Mouse (Mus musculus): Measurements from ENCODE around the gene Igf2bp1. TPM values are rescaled to one million over a fixed set of nuclear protein-coding genes. Genes with fewer than 3 reads are reported as not detected.

The Igf2bp1 gene
- polyA plus RNA-seq, 1 experiment from 2014 or later: 92.9 TPM

DNA sequence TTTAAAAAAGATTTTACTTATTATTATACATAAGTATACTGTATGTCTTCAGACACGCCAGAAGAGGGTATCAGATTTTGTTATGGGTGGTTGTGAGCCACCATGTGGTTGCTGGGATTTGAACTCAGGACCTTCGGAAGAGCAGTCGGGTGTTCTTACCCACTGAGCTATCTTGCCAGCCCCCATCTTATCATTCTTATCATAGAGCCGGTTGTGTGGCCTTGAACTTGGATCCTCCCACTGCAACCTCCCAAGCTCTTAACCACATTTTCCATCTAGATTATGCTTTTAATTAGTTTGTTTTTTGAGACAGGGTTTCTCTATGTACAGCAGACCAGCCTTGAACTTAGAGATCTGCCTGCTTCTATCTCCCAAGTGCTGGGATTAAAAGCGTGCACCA is 31.8 kb upstream of the Igf2bp1 start:
- WGBS: 94% methylated on average over 5 of the region's 5 CpGs
- DNase-seq (ENCODE audit: low spot score, missing footprints) (no peak), ATAC-seq (ENCODE audit: low FRiP score) (no peak)
- H3K4me1 ChIP-seq (ENCODE audit: control insufficient read depth, insufficient read depth, low read length): peaks cover 7% of the 10 kb centered on the region
- no peak overlapping the region for H3K9ac ChIP-seq (ENCODE audit: low read length)
- no peak overlapping the region for H3K4me2 ChIP-seq
- no peak overlapping the region for H3K27ac ChIP-seq (ENCODE audit: low read depth, low read length)
- H3K27me3 ChIP-seq (ENCODE audit: control insufficient read depth, insufficient read depth, low read length): no peaks in the 10 kb centered on the region
- H3K4me3 ChIP-seq (ENCODE audit: low read depth, low read length): no peak overlapping the region
- H3K9me3 ChIP-seq (ENCODE audit: control insufficient read depth, low read length): no peaks in the 10 kb centered on the region
- H3K36me3 ChIP-seq (ENCODE audit: control insufficient read depth, insufficient read depth, low read length): no peaks in the 10 kb centered on the region; the same call in 1 of the 2 replicates

DNA sequence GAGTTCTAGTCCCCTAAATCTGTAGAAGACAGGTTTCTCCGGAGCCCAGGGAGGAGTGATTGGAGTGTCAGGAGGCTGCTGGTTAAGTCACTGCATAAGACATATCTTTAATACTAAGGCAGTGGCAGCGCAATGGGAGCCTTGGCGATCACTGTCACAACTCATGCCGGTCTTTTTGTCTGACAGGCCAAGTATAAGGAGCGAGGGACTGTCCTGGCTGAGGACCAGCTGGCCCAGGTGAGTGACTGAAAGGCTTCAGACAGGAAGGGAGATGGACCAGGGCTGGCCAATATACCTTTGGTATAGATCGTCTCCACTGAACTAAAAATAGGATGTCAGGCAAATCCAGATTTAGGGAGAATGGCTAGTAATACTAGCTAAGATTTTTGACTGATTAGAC is 29.4 kb upstream of the Igf2bp1 start:
- no peak for DNase-seq (ENCODE audit: low spot score, missing footprints)
- H3K36me3 ChIP-seq (ENCODE audit: control insufficient read depth, insufficient read depth, low read length): no peaks in the 10 kb centered on the region; the same call in 1 of the 2 replicates
- H3K4me2 ChIP-seq: peak overlapping the region; percentile 90
- no peaks in the 10 kb centered on the region for H3K9me3 ChIP-seq (ENCODE audit: control insufficient read depth, low read length)
- peak overlapping the region; percentile 87 for H3K4me3 ChIP-seq (ENCODE audit: low read depth, low read length)
- H3K27ac ChIP-seq (ENCODE audit: low read depth, low read length): no peak overlapping the region; the same call in 1 of the 2 replicates
- peak; percentile 38; the same call in 1 of the 2 replicates for ATAC-seq (ENCODE audit: low FRiP score)
- no peaks in the 10 kb centered on the region for H3K27me3 ChIP-seq (ENCODE audit: control insufficient read depth, insufficient read depth, low read length)
- 14% methylated on average over 6 of the region's 6 CpGs for WGBS
- H3K4me1 ChIP-seq (ENCODE audit: control insufficient read depth, insufficient read depth, low read length): peaks cover 7% of the 10 kb centered on the region
- H3K9ac ChIP-seq (ENCODE audit: low read length): peak overlapping the region; percentile 76

DNA sequence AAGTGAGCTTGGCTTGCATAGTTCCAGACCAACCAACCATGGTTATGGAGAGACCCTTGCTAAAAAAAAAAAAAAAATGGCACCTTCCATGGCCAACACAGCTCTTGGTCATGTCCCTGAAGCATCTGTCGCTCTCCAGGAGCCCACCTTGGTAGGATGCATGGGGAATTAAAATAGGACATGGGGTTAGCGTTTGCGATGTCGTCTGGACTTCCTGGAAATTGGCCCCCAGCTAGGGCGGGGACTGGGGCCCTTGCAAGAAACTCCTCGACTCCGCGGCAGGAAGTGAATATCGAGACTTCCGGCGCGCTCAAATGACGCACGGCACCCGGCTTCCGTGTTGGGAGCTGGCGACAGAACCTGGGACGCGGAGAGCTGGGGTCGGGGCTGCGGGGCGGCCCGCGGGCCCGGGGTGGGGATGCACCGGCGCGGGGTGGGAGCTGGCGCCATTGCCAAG is 28.9 kb upstream of the Igf2bp1 start, which contains the start of gene Snf8:
Gene Snf8 (plus strand): TSS at position 290 of the 457 bp plus-strand sequence.
- H3K4me2 ChIP-seq: peak within 1 kb of the TSS; percentile 90
- peak; percentile 100 for DNase-seq (ENCODE audit: low spot score, missing footprints)
- ATAC-seq (ENCODE audit: low FRiP score): peak; percentile 74
- H3K9me3 ChIP-seq (ENCODE audit: control insufficient read depth, low read length): no peaks in the 10 kb centered on the region
- H3K9ac ChIP-seq (ENCODE audit: low read length): peak within 1 kb of the TSS; percentile 76
- H3K27ac ChIP-seq (ENCODE audit: low read depth, low read length): peak within 1 kb of the TSS; percentile 35; the same call in 1 of the 2 replicates
- H3K36me3 ChIP-seq (ENCODE audit: control insufficient read depth, insufficient read depth, low read length): no peaks in the 10 kb centered on the region; the same call in 1 of the 2 replicates
- peak within 1 kb of the TSS; percentile 87 for H3K4me3 ChIP-seq (ENCODE audit: low read depth, low read length)
- H3K27me3 ChIP-seq (ENCODE audit: control insufficient read depth, insufficient read depth, low read length): no peaks in the 10 kb centered on the region
- H3K4me1 ChIP-seq (ENCODE audit: control insufficient read depth, insufficient read depth, low read length): peaks cover 7% of the 10 kb centered on the region
- WGBS: under 1% methylated on average over 29 of the region's 29 CpGs

DNA sequence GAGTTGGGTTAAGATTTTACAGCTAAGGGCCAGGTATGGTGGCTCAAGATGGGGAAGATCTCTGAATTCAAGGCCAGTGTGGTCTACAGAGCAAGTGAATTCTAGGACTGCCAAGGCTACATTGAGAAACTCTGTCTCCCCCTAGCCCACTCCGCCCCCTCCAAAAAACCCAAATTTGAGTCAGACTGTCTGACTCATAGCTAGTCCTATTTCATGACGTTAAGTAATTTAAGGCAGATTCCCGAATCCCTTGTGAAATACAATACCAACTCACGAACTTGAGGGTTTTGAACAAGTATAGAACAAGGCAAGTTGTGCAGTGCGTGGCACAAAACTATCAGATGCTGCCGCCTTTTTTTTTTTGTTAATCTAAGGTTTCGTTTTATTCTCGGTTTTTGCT is 28.4 kb upstream of the Igf2bp1 start:
- Histone ChIP-seq H3K9ac (ENCODE audit: low read length) (peak overlapping the region; percentile 76; the same call in 1 of the 2 replicates), H3K4me3 (ENCODE audit: low read depth, low read length) (peak overlapping the region; percentile 87), H3K27ac (ENCODE audit: low read depth, low read length) (no peak overlapping the region), H3K4me2 (peak overlapping the region; percentile 90), H3K4me1 (ENCODE audit: control insufficient read depth, insufficient read depth, low read length) (peaks cover 7% of the 10 kb centered on the region), H3K9me3 (ENCODE audit: control insufficient read depth, low read length) (no peaks in the 10 kb centered on the region), H3K36me3 (ENCODE audit: control insufficient read depth, insufficient read depth, low read length) (no peaks in the 10 kb centered on the region; the same call in 1 of the 2 replicates), H3K27me3 (ENCODE audit: control insufficient read depth, insufficient read depth, low read length) (no peaks in the 10 kb centered on the region)
- ATAC-seq (ENCODE audit: low FRiP score): no peak
- peak; percentile 83 for DNase-seq (ENCODE audit: low spot score, missing footprints)
- WGBS: 54% methylated on average over 8 of the region's 8 CpGs

DNA sequence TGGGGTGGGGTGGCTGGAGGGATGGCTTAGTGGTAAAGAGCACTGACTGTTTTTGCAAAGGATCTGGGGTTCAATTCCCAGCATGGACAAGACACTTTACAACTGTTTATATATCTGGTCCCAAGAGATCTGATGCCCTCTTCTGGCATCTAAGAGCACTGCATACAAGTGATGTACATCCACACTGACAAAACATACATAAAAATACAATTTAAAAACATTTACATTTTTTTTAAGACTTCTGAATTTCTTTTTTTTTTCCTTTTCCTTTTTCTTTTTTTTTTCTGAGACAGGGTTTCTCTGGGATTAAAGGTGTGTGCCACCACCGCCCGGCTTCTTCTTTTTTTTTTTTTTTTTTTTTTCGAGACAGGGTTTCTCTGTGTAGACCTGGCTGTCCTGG is 27.5 kb upstream of the Igf2bp1 start:
- Histone ChIP-seq H3K9me3 (ENCODE audit: control insufficient read depth, low read length) (no peaks in the 10 kb centered on the region), H3K9ac (ENCODE audit: low read length) (no peak overlapping the region), H3K27me3 (ENCODE audit: control insufficient read depth, insufficient read depth, low read length) (no peaks in the 10 kb centered on the region), H3K4me1 (ENCODE audit: control insufficient read depth, insufficient read depth, low read length) (peaks cover 7% of the 10 kb centered on the region), H3K4me2 (no peak overlapping the region), H3K27ac (ENCODE audit: low read depth, low read length) (no peak overlapping the region), H3K36me3 (ENCODE audit: control insufficient read depth, insufficient read depth, low read length) (no peaks in the 10 kb centered on the region), H3K4me3 (ENCODE audit: low read depth, low read length) (no peak overlapping the region)
- no peak for ATAC-seq (ENCODE audit: low FRiP score)
- peak; percentile 84 for DNase-seq (ENCODE audit: low spot score, missing footprints)
- WGBS: 100% methylated on average over 2 of the region's 3 CpGs

DNA sequence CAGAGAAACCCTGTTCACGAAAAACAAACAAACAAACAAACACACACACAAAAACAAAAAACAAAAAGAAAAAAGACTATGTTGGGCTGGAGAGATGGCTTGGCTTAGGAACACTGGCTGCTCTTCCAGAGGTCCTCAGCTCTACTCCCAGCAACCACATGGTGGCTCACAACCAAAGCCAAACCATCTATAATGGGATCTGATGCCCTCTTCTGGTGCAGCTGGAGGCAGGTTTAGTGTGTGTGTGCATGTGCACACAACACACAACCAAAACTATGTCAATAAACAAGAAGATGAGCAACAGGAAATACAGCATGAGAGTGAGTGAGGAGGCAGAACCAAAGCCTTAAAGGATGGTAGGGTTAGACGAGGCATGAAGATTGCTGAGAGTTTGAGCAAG is 26.0 kb upstream of the Igf2bp1 start:
- no peaks in the 10 kb centered on the region for H3K36me3 ChIP-seq (ENCODE audit: control insufficient read depth, insufficient read depth, low read length)
- H3K9me3 ChIP-seq (ENCODE audit: control insufficient read depth, low read length): no peaks in the 10 kb centered on the region
- DNase-seq (ENCODE audit: low spot score, missing footprints): no peak
- H3K9ac ChIP-seq (ENCODE audit: low read length): no peak overlapping the region
- H3K27me3 ChIP-seq (ENCODE audit: control insufficient read depth, insufficient read depth, low read length): no peaks in the 10 kb centered on the region
- no peak overlapping the region for H3K27ac ChIP-seq (ENCODE audit: low read depth, low read length)
- H3K4me2 ChIP-seq: no peak overlapping the region
- no peak for ATAC-seq (ENCODE audit: low FRiP score)
- H3K4me3 ChIP-seq (ENCODE audit: low read depth, low read length): no peak overlapping the region
- WGBS: 80% methylated on average over 2 of the region's 2 CpGs
- H3K4me1 ChIP-seq (ENCODE audit: control insufficient read depth, insufficient read depth, low read length): peaks cover 7% of the 10 kb centered on the region

DNA sequence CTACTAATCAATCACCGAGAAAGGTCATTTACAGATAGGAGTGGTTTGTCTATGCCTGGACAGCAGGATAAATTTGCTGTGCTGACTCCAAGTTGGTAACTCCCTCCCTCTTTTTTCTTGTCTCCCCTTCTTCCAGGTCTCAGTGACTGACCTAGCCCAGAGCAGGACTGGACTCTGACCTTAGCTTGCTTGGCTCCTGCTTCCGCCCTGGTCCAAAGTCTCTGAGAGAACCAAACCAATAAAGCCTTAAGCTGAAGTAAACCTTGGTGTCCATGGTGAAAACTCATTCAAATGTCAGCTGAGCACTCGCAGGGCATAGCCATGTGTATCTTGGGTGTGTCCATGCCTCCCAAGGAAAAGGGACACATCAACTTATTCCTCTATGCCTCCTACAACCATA is 24.8 kb upstream of the Igf2bp1 start:
- peak; percentile 67 for DNase-seq (ENCODE audit: low spot score, missing footprints)
- Histone ChIP-seq H3K27me3 (ENCODE audit: control insufficient read depth, insufficient read depth, low read length) (no peaks in the 10 kb centered on the region), H3K4me3 (ENCODE audit: low read depth, low read length) (no peak overlapping the region), H3K9me3 (ENCODE audit: control insufficient read depth, low read length) (no peaks in the 10 kb centered on the region), H3K9ac (ENCODE audit: low read length) (no peak overlapping the region), H3K27ac (ENCODE audit: low read depth, low read length) (no peak overlapping the region), H3K4me1 (ENCODE audit: control insufficient read depth, insufficient read depth, low read length) (peaks cover 6% of the 10 kb centered on the region), H3K36me3 (ENCODE audit: control insufficient read depth, insufficient read depth, low read length) (no peaks in the 10 kb centered on the region), H3K4me2 (no peak overlapping the region)
- WGBS: 89% methylated on average over 3 of the region's 3 CpGs
- ATAC-seq (ENCODE audit: low FRiP score): no peak

DNA sequence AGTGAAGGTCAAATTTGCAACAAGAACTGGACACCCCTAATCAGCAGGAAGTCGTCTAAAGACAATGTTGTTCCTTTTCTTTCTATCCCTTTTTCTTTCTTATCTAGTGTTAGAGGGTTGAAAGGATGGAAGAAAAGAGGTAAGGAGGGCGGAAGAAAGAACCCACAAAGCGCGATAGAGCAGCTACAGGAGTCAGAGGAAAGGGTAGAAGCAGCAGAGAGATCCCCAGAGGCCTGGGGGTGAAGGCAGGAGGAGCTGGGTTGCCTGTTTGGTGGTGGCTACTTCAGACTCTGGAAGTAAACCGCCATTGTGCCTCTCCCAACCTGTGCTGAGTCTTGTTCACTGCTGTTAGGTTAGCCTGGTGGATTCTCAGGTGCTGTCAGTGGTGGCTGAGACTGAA is 22.4 kb upstream of the Igf2bp1 start:
- Histone ChIP-seq H3K27me3 (ENCODE audit: control insufficient read depth, insufficient read depth, low read length) (no peaks in the 10 kb centered on the region), H3K9me3 (ENCODE audit: control insufficient read depth, low read length) (no peaks in the 10 kb centered on the region), H3K4me1 (ENCODE audit: control insufficient read depth, insufficient read depth, low read length) (no peaks in the 10 kb centered on the region), H3K9ac (ENCODE audit: low read length) (no peak overlapping the region), H3K4me3 (ENCODE audit: low read depth, low read length) (no peak overlapping the region), H3K36me3 (ENCODE audit: control insufficient read depth, insufficient read depth, low read length) (no peaks in the 10 kb centered on the region), H3K4me2 (no peak overlapping the region), H3K27ac (ENCODE audit: low read depth, low read length) (no peak overlapping the region)
- no peak for ATAC-seq (ENCODE audit: low FRiP score)
- peak; percentile 75 for DNase-seq (ENCODE audit: low spot score, missing footprints)
- 65% methylated on average over 5 of the region's 5 CpGs for WGBS

DNA sequence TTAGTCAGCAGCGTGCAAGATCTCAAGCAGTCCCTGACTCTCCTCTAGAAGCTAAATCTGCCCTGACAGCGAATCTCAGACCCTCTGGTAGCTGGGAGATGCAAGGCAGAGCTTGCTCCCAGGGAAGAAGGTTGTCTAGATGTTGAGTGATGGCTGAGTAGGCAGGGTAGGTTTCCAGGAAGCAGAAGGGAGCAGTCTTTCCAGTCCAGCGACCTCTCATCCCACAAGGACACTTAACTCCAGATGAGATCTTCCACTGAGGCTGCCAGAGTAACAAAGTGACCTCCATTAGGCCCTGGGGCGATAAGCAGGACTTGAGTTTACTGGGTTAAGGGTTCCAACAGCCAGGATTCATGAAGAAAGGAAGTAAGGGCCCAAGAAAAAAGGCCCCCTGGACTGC is 14.9 kb upstream of the Igf2bp1 start:
- DNase-seq (ENCODE audit: low spot score, missing footprints) (peak; percentile 61), ATAC-seq (ENCODE audit: low FRiP score) (no peak)
- 88% methylated on average over 4 of the region's 4 CpGs for WGBS
- Histone ChIP-seq H3K9ac (ENCODE audit: low read length) (no peak overlapping the region), H3K4me1 (ENCODE audit: control insufficient read depth, insufficient read depth, low read length) (no peaks in the 10 kb centered on the region), H3K4me2 (no peak overlapping the region), H3K27ac (ENCODE audit: low read depth, low read length) (no peak overlapping the region), H3K4me3 (ENCODE audit: low read depth, low read length) (no peak overlapping the region), H3K36me3 (ENCODE audit: control insufficient read depth, insufficient read depth, low read length) (no peaks in the 10 kb centered on the region), H3K27me3 (ENCODE audit: control insufficient read depth, insufficient read depth, low read length) (no peaks in the 10 kb centered on the region), H3K9me3 (ENCODE audit: control insufficient read depth, low read length) (no peaks in the 10 kb centered on the region)
